Mouse (Mus musculus): ENCODE results near the gene Umodl1. TPM values are rescaled to one million over a fixed set of nuclear protein-coding genes. Genes with fewer than 3 reads are reported as not detected.

Umodl1 gene
- polyA plus RNA-seq, 1 experiment from 2014 or later: 0.10 TPM

DNA sequence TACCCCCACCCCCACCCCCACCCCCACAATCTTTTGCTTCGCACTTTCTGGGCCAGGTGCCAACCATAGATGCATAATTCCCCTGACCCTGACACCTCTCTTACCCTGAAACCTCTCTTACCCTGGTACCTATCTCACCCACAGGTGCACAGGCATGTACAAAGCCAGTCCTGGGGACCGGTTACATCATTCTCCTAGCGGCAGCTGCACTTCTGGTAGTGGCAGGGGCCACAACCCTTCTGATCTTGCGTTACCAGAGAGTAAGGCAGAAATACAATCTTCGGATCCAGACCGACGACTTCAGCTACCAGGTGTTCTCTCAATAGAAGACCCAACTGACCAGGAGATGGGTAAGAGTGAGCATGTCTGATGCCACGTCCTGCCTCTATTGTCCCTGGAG is 54.0 kb downstream of the Umodl1 start:
- no peak for ATAC-seq
- WGBS: 88% methylated on average over 8 of the region's 8 CpGs
- H3K4me2 ChIP-seq (ENCODE audit: low read length): no peak overlapping the region

DNA sequence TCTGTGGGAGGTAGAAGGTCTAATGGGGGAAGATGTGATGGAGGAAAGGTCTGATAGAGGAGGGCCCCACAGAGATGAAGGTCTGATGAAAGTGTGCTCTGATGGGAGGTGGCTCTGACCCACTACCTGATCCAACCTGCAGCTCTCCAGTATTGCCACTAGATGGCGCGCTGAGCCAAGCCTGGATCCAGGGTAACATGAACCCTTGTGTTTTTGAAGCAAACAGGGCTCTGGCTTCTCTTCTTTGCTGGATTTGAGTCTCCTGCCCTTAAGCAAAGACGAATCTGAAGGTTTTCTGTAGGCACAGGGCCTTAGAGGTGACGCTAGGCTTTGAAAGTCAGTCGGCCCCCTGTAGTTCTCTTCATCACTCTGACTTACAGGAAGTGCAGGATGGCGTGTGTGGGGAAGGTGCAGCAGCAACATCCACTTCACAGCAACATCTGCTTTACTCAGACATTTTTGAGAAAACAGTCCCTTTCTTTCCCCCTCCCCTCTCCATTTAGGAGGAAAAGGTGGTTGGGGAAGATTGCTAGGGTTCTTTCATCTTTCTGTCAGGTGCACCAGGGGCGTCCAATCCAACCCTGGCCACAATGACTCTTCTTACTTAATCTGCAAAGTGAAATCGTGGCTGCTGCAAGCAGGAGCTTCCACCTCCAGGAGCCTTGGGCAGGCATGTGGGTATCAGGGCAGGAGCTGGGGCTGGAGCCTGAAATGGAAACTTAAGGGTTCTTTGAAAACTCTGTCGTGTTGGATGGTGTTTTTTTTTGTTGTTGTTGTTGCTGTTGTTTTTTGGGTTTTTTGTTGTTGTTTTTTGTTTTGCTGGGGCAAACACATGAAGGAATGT is 57.3 kb downstream of the Umodl1 start:
- 0 out of 2 replicates have a peak, but pooled peaks cover 2% of the 10 kb centered on the region for H3K9me3 ChIP-seq (replicated peaks; ENCODE audit: control insufficient read depth, low read length, poor library complexity, severe bottlenecking)
- ATAC-seq: peak; percentile 60; the same call in 1 of the 2 replicates
- 35% methylated on average over 9 of the region's 9 CpGs for WGBS
- H3K9ac ChIP-seq (ENCODE audit: low read depth, low read length): no peak overlapping the region
- no peaks in the 10 kb centered on the region for H3K4me1 ChIP-seq (ENCODE audit: control insufficient read depth, insufficient read depth, low read length)
- H3K4me2 ChIP-seq (ENCODE audit: low read length): no peak overlapping the region
- H3K27ac ChIP-seq (ENCODE audit: low read length): no peak overlapping the region
- no peaks in the 10 kb centered on the region for H3K27me3 ChIP-seq (ENCODE audit: control insufficient read depth, insufficient read depth, low read depth, low read length)
- H3K4me3 ChIP-seq (ENCODE audit: low read depth, low read length): no peak overlapping the region
- no peaks in the 10 kb centered on the region for H3K36me3 ChIP-seq (ENCODE audit: control insufficient read depth, insufficient read depth, low read length)

More for the DNA sequence above, 54.0 kb downstream of the Umodl1 start:
- no peak overlapping the region for H3K9ac ChIP-seq (ENCODE audit: low read depth, low read length)
- no peaks in the 10 kb centered on the region for H3K36me3 ChIP-seq (ENCODE audit: control insufficient read depth, insufficient read depth, low read length)
- H3K4me1 ChIP-seq (ENCODE audit: control insufficient read depth, insufficient read depth, low read length): no peaks in the 10 kb centered on the region
- no peaks in the 10 kb centered on the region for H3K9me3 ChIP-seq (replicated peaks; ENCODE audit: control insufficient read depth, low read length, poor library complexity, severe bottlenecking)
- H3K27ac ChIP-seq (ENCODE audit: low read length): no peak overlapping the region
- no peak overlapping the region for H3K4me3 ChIP-seq (ENCODE audit: low read depth, low read length)
- H3K27me3 ChIP-seq (ENCODE audit: control insufficient read depth, insufficient read depth, low read depth, low read length): no peaks in the 10 kb centered on the region

DNA sequence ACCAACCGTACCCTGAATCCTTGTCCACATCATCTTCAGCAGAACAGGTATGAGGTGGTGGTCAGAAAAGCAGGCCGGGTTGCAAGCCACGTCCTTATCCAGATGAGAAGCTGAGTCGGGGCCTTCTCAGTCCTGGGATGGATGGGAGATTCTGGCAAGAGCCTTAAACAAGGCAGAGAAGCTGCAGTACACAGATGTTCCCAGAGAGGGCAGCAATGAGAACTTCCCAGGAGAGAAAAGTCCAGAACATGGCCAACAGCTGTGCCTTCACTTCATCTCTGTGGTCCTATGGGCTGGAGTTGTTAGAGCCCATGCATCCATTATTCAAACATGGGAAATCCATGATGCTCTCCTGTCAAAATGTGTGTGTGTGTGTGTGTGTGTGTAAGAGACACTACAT is 63.8 kb downstream of the Umodl1 start:
- H3K4me2 ChIP-seq (ENCODE audit: low read length): no peak overlapping the region
- H3K27ac ChIP-seq (ENCODE audit: low read length): no peak overlapping the region
- no peak for ATAC-seq
- no peak overlapping the region for H3K9ac ChIP-seq (ENCODE audit: low read depth, low read length)
- WGBS: 70% methylated on average over 4 of the region's 4 CpGs
- H3K27me3 ChIP-seq (ENCODE audit: control insufficient read depth, insufficient read depth, low read depth, low read length): no peaks in the 10 kb centered on the region
- H3K4me3 ChIP-seq (ENCODE audit: low read depth, low read length): no peak overlapping the region
- H3K9me3 ChIP-seq (replicated peaks; ENCODE audit: control insufficient read depth, low read length, poor library complexity, severe bottlenecking): 0 out of 2 replicates have a peak, but pooled peaks cover 2% of the 10 kb centered on the region
- no peaks in the 10 kb centered on the region for H3K4me1 ChIP-seq (ENCODE audit: control insufficient read depth, insufficient read depth, low read length)
- H3K36me3 ChIP-seq (ENCODE audit: control insufficient read depth, insufficient read depth, low read length): no peaks in the 10 kb centered on the region

DNA sequence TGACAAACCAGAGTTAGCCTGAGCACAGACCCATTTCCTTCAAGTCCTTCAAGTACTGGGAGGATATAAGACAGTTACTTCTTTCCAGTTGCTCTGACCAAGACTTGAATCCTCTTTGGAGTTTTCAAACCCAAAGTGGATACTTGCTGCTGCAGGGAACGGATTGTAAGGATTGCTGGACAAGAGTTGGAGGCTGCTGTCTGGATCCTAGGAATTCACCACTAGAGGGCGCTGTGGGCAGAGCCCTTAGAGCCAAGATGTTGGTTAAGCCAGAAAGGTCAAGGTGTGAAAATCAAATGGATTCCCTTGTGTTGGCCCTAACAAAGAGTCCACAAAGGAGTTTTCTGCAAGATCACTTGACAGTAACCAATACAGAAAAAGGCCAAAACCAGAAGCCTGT is 65.1 kb downstream of the Umodl1 start:
- no peak overlapping the region for H3K4me3 ChIP-seq (ENCODE audit: low read depth, low read length)
- ATAC-seq: no peak
- H3K27ac ChIP-seq (ENCODE audit: low read length): no peak overlapping the region
- no peaks in the 10 kb centered on the region for H3K27me3 ChIP-seq (ENCODE audit: control insufficient read depth, insufficient read depth, low read depth, low read length)
- H3K9me3 ChIP-seq (replicated peaks; ENCODE audit: control insufficient read depth, low read length, poor library complexity, severe bottlenecking): 0 out of 2 replicates have a peak, but pooled peaks cover 2% of the 10 kb centered on the region
- WGBS: 3% methylated on average over 2 of the region's 2 CpGs
- no peaks in the 10 kb centered on the region for H3K4me1 ChIP-seq (ENCODE audit: control insufficient read depth, insufficient read depth, low read length)
- H3K36me3 ChIP-seq (ENCODE audit: control insufficient read depth, insufficient read depth, low read length): no peaks in the 10 kb centered on the region
- H3K9ac ChIP-seq (ENCODE audit: low read depth, low read length): no peak overlapping the region
- no peak overlapping the region for H3K4me2 ChIP-seq (ENCODE audit: low read length)

DNA sequence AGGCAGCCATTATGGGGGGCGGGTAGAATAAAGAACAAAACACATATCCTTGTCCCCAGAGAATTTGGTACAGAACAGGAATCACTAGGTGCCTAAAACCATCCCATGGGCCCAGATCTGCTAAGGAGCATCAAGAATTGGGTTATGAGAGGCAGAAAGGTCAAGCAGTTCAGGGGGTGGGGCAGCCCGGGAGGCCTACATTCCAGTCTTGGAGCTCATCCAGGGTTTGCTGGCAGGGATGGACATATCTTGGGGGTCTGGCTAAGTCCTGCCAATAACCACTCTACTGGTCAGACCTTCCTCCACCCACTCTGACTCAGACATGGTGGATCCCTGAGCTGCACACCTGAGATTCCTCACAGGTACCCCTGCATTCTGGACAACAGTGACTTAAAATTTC is 65.6 kb downstream of the Umodl1 start:
- H3K9ac ChIP-seq (ENCODE audit: low read depth, low read length): no peak overlapping the region
- no peak overlapping the region for H3K27ac ChIP-seq (ENCODE audit: low read length)
- no peak overlapping the region for H3K4me3 ChIP-seq (ENCODE audit: low read depth, low read length)
- WGBS: 81% methylated on average over 2 of the region's 2 CpGs
- H3K27me3 ChIP-seq (ENCODE audit: control insufficient read depth, insufficient read depth, low read depth, low read length): no peaks in the 10 kb centered on the region
- no peaks in the 10 kb centered on the region for H3K36me3 ChIP-seq (ENCODE audit: control insufficient read depth, insufficient read depth, low read length)
- no peak for ATAC-seq
- H3K9me3 ChIP-seq (replicated peaks; ENCODE audit: control insufficient read depth, low read length, poor library complexity, severe bottlenecking): 0 out of 2 replicates have a peak, but pooled peaks cover 2% of the 10 kb centered on the region
- H3K4me1 ChIP-seq (ENCODE audit: control insufficient read depth, insufficient read depth, low read length): no peaks in the 10 kb centered on the region
- no peak overlapping the region for H3K4me2 ChIP-seq (ENCODE audit: low read length)

DNA sequence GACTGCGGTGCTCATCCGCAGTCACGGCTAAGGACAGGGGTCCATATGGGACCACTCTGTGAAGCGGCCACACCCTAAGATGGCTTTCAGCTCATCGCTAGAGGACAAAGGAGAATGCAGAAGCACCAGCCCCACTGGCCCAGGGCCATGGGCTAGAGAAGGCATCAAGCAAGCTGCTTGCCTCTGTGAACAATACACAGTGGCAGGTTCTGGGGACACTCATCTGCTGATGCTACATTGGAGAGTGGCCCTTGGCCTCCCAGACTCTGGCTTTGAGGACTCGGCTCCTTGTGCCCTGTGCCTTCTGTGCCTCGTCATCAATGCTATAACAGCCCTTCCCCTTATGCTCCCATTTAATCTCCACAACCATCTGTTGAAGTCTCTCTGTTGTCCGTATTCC is 66.8 kb downstream of the Umodl1 start:
- no peak overlapping the region for H3K4me2 ChIP-seq (ENCODE audit: low read length)
- WGBS: 85% methylated on average over 8 of the region's 8 CpGs
- H3K36me3 ChIP-seq (ENCODE audit: control insufficient read depth, insufficient read depth, low read length): no peaks in the 10 kb centered on the region
- no peak overlapping the region for H3K9ac ChIP-seq (ENCODE audit: low read depth, low read length)
- no peaks in the 10 kb centered on the region for H3K4me1 ChIP-seq (ENCODE audit: control insufficient read depth, insufficient read depth, low read length)
- H3K27me3 ChIP-seq (ENCODE audit: control insufficient read depth, insufficient read depth, low read depth, low read length): no peaks in the 10 kb centered on the region
- H3K4me3 ChIP-seq (ENCODE audit: low read depth, low read length): no peak overlapping the region
- H3K27ac ChIP-seq (ENCODE audit: low read length): no peak overlapping the region
- no peak for ATAC-seq
- 0 out of 2 replicates have a peak, but pooled peaks cover 2% of the 10 kb centered on the region for H3K9me3 ChIP-seq (replicated peaks; ENCODE audit: control insufficient read depth, low read length, poor library complexity, severe bottlenecking)

DNA sequence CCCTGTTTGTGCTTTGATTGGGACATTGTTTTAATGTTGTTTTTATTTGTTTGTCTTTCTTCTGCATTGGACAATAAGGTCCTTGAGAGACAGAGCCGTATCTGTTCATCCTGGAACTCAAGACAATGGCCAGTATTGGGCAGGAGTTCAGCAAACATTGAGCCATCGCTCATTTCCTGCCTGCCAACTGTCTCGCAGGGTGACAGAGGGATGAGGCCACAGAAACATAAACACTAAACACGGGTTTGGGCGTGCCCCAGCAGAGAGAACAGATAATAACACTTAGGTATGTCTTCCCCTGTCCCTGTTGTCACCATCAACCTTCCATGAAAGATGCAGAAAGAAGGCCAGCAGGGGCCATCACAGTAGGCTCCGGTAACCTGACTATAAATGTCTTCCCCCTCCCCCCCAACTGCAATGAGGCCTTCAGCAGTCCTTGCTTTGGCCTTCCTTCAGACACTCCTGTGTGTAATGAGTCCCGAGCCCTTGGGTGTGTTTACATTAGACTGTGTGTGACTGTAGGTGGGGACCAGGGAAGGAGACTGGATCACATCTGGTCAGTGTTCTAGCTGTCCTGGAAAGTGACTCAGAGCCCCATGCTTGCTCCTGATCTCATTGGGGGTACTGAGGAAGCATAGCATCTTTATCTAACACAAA is 69.8 kb downstream of the Umodl1 start:
- WGBS: 86% methylated on average over 7 of the region's 7 CpGs
- H3K4me1 ChIP-seq (ENCODE audit: control insufficient read depth, insufficient read depth, low read length): no peaks in the 10 kb centered on the region
- no peak overlapping the region for H3K27ac ChIP-seq (ENCODE audit: low read length)
- no peaks in the 10 kb centered on the region for H3K36me3 ChIP-seq (ENCODE audit: control insufficient read depth, insufficient read depth, low read length)
- no peak overlapping the region for H3K9ac ChIP-seq (ENCODE audit: low read depth, low read length)
- no peak for ATAC-seq
- no peak overlapping the region for H3K4me3 ChIP-seq (ENCODE audit: low read depth, low read length)
- H3K27me3 ChIP-seq (ENCODE audit: control insufficient read depth, insufficient read depth, low read depth, low read length): no peaks in the 10 kb centered on the region
- H3K4me2 ChIP-seq (ENCODE audit: low read length): no peak overlapping the region
- H3K9me3 ChIP-seq (replicated peaks; ENCODE audit: control insufficient read depth, low read length, poor library complexity, severe bottlenecking): no peaks in the 10 kb centered on the region

DNA sequence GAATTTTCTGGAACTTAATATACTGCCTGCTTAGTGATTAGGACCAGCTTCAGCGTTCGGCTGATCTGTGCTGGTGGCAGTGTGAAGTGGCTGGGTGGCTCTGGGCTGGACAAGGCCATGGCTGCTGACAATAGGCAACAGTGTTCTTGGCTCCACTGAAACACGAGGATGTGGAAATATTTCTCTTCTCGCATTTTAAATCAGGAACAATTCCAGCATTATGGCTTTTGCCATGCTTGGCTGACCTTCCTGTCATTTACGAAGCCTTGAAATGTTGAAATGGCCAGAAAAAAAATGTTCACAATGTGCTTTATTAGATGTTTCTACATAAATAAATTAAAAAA is 70.3 kb downstream of the Umodl1 start:
- ATAC-seq: no peak
- 73% methylated on average over 5 of the region's 5 CpGs for WGBS
- Histone ChIP-seq H3K27me3 (ENCODE audit: control insufficient read depth, insufficient read depth, low read depth, low read length) (no peaks in the 10 kb centered on the region), H3K9me3 (replicated peaks; ENCODE audit: control insufficient read depth, low read length, poor library complexity, severe bottlenecking) (no peaks in the 10 kb centered on the region), H3K9ac (ENCODE audit: low read depth, low read length) (no peak overlapping the region), H3K4me2 (ENCODE audit: low read length) (no peak overlapping the region), H3K27ac (ENCODE audit: low read length) (no peak overlapping the region), H3K36me3 (ENCODE audit: control insufficient read depth, insufficient read depth, low read length) (no peaks in the 10 kb centered on the region), H3K4me3 (ENCODE audit: low read depth, low read length) (no peak overlapping the region), H3K4me1 (ENCODE audit: control insufficient read depth, insufficient read depth, low read length) (no peaks in the 10 kb centered on the region)

DNA sequence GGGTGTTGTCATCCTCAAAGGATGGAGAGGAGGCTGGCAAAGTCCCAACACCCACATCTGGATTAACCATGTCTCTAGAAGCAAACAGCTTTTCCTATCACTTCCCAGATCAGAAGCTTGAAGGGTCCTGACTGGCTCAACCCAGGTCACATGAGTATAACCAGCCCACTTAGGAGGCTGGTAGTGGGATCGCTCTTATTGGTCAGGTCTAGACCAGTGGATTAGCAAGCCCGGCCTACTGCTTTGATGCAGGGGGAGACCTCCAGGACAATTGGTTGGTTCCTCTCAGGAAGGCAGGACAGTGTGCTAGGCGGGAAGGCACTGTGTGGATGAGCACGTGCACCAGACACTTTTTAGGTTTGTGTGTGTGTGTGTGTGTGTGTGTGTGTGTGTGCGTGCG is 72.5 kb downstream of the Umodl1 start:
- Histone ChIP-seq H3K27me3 (ENCODE audit: control insufficient read depth, insufficient read depth, low read depth, low read length) (no peaks in the 10 kb centered on the region), H3K9me3 (replicated peaks; ENCODE audit: control insufficient read depth, low read length, poor library complexity, severe bottlenecking) (peaks cover under 1% of the 10 kb centered on the region; the same call in 1 of the 2 replicates), H3K36me3 (ENCODE audit: control insufficient read depth, insufficient read depth, low read length) (no peaks in the 10 kb centered on the region), H3K9ac (ENCODE audit: low read depth, low read length) (no peak overlapping the region), H3K4me3 (ENCODE audit: low read depth, low read length) (no peak overlapping the region), H3K4me2 (ENCODE audit: low read length) (no peak overlapping the region), H3K4me1 (ENCODE audit: control insufficient read depth, insufficient read depth, low read length) (no peaks in the 10 kb centered on the region), H3K27ac (ENCODE audit: low read length) (no peak overlapping the region)
- ATAC-seq: no peak
- 83% methylated on average over 6 of the region's 6 CpGs for WGBS
